Mouse (Mus musculus) liver, adult (tissue): Measurements from ENCODE around the gene Intu.

Source experiments
- GATA4 ChIP-seq: IDR thresholded peaks from 2 replicates; pipeline ENCODE4 v1.6.1; 2014; ENCODE audit warnings: mild to moderate bottlenecking, low read length; ENCODE audit not compliant: insufficient replicate concordance

The Intu gene

GRCm38 (mm10) chr3:40654028-40654427 is 122.9 kb downstream of the Intu start:
- TF ChIP-seq GATA4 = no peak

GRCm38 (mm10) chr3:40655571-40655970 is 124.5 kb downstream of the Intu start:
- no peak for TF ChIP-seq GATA4

GRCm38 (mm10) chr3:40656339-40656738 is 125.3 kb downstream of the Intu start:
- TF ChIP-seq GATA4 = no peak

- no peak for TF ChIP-seq GATA4
These were observed 129.1 kb downstream of the Intu start for GRCm38 (mm10) chr3:40660231-40660630.

GRCm38 (mm10) chr3:40666109-40666508 is 135.0 kb downstream of the Intu start:
- TF ChIP-seq GATA4 = no peak

GRCm38 (mm10) chr3:40666861-40667719 is 136.0 kb downstream of the Intu start:
- no peak for TF ChIP-seq GATA4

GRCm38 (mm10) chr3:40668889-40669288 is 137.8 kb downstream of the Intu start:
- TF ChIP-seq GATA4 = no peak

GRCm38 (mm10) chr3:40669395-40669794 is 138.3 kb downstream of the Intu start:
- no peak for TF ChIP-seq GATA4

GRCm38 (mm10) chr3:40673515-40673914 is 142.4 kb downstream of the Intu start:
- TF ChIP-seq GATA4 = no peak

GRCm38 (mm10) chr3:40674873-40675405 is 143.9 kb downstream of the Intu start:
- TF ChIP-seq GATA4 = no peak

GRCm38 (mm10) chr3:40678856-40679255 is 147.8 kb downstream of the Intu start:
- no peak for TF ChIP-seq GATA4

- no peak for TF ChIP-seq GATA4
These were observed 151.3 kb downstream of the Intu start for GRCm38 (mm10) chr3:40682404-40682803.

- TF ChIP-seq GATA4 = no peak
These were observed 152.1 kb downstream of the Intu start for GRCm38 (mm10) chr3:40683171-40683570.

- TF ChIP-seq GATA4 = no peak
These were observed 154.9 kb downstream of the Intu start for GRCm38 (mm10) chr3:40685855-40686515.

- no peak for TF ChIP-seq GATA4
These were observed 155.8 kb downstream of the Intu start for GRCm38 (mm10) chr3:40686836-40687235.

GRCm38 (mm10) chr3:40687588-40687987 is 156.5 kb downstream of the Intu start:
- no peak for TF ChIP-seq GATA4

- no peak for TF ChIP-seq GATA4
These were observed 160.5 kb downstream of the Intu start for GRCm38 (mm10) chr3:40691566-40691965.

- TF ChIP-seq GATA4 = no peak
These were observed 162.3 kb downstream of the Intu start for GRCm38 (mm10) chr3:40693435-40693834.
